In genomic region chr3:57288944-57289491, GRCm38 (mm10) we compare ENCODE assay signal across 10 mouse cellular contexts. TPM values are rescaled to one million over a fixed set of nuclear protein-coding genes. Genes with fewer than 3 reads are reported as not detected.
DNase-seq lines count a peak whose midpoint lies in the region; ATAC-seq and TF ChIP-seq lines count a peak whose summit lies in the region.
"Had no signal": no experiment of that assay in that cellular context is flagged by ENCODE, and none has a peak within 500 bp of the region (broad histone marks: within the 10 kb centered on the region; RNA-seq: fewer than 3 reads in every experiment).

No protein-coding gene starts in this region.

- H3K36me3 ChIP-seq in lung, embryonic 15.5 days = no peaks in the 10 kb centered on the region
- H3K36me3 ChIP-seq in embryonic facial prominence, embryonic 14.5 days (ENCODE audit: control insufficient read depth, insufficient read depth, low read length) = no peaks in the 10 kb centered on the region
- no peaks in the 10 kb centered on the region for H3K36me3 ChIP-seq in limb, embryonic 14.5 days (ENCODE audit: control insufficient read depth, insufficient read depth, low read length)

- peaks cover 6% of the 10 kb centered on the region; the same call in 1 of the 2 replicates for H3K4me1 ChIP-seq in lung, embryonic 15.5 days
- peaks cover 5% of the 10 kb centered on the region; the same call in 1 of the 2 replicates for H3K4me1 ChIP-seq in embryonic facial prominence, embryonic 14.5 days (ENCODE audit: control insufficient read depth, insufficient read depth, low read length)
- H3K4me1 ChIP-seq in limb, embryonic 14.5 days (ENCODE audit: control insufficient read depth, insufficient read depth, low read length) = peaks cover 11% of the 10 kb centered on the region; the same call in 1 of the 2 replicates

- ATAC-seq in lung, embryonic 15.5 days (ENCODE audit: borderline replicate concordance, extremely low read depth, low FRiP score, low TSS enrichment) = no peak
- no peak for ATAC-seq in embryonic facial prominence, embryonic 14.5 days (ENCODE audit: low read depth)
- ATAC-seq in limb, embryonic 14.5 days (ENCODE audit: low FRiP score, low read depth) = no peak
- no peak for ATAC-seq in granulocyte monocyte progenitor cell, adult 5-6 weeks (replicated peaks; ENCODE audit: poor library complexity, severe bottlenecking)

- peak overlapping the region; percentile 52 for H3K27ac ChIP-seq in lung, embryonic 15.5 days
- peak overlapping the region; percentile 3; the same call in 1 of the 2 replicates for H3K27ac ChIP-seq in embryonic facial prominence, embryonic 14.5 days (replicated peaks; ENCODE audit: low read depth, low read length)
- 0 out of 2 replicates have a peak overlapping the region, but pooled peaks have one; percentile 9 for H3K27ac ChIP-seq in limb, embryonic 14.5 days (replicated peaks; ENCODE audit: low read depth, low read length)

- H3K4me2 ChIP-seq in lung, embryonic 15.5 days = no peak overlapping the region
- H3K4me2 ChIP-seq in embryonic facial prominence, embryonic 14.5 days (ENCODE audit: low read depth, low read length) = no peak overlapping the region
- no peak overlapping the region for H3K4me2 ChIP-seq in limb, embryonic 14.5 days (replicated peaks; ENCODE audit: low read depth, low read length, severe bottlenecking)

- no peak for TF ChIP-seq POLR2A in limb, embryonic 14.5 days (IDR thresholded peaks at IDR 0.05; ENCODE audit: borderline replicate concordance, extremely low read depth, insufficient read depth, insufficient read length)

- H3K9me3 ChIP-seq in lung, embryonic 15.5 days = no peaks in the 10 kb centered on the region
- no peaks in the 10 kb centered on the region for H3K9me3 ChIP-seq in embryonic facial prominence, embryonic 14.5 days (ENCODE audit: control insufficient read depth, low read length)
- no peaks in the 10 kb centered on the region for H3K9me3 ChIP-seq in limb, embryonic 14.5 days (ENCODE audit: control insufficient read depth, low read length)

- WGBS in lung, embryonic 15.5 days = 57% methylated on average over 1 of the region's 1 CpGs
- 57% methylated on average over 1 of the region's 1 CpGs for WGBS in embryonic facial prominence, embryonic 14.5 days
- 79% methylated on average over 1 of the region's 1 CpGs for WGBS in limb, embryonic 14.5 days

- intact Hi-C loops in heart, postnatal 14 days (cut with DNase I) = no loop called here

- H3K27me3 ChIP-seq in lung, embryonic 15.5 days = no peaks in the 10 kb centered on the region
- no peaks in the 10 kb centered on the region for H3K27me3 ChIP-seq in embryonic facial prominence, embryonic 14.5 days (replicated peaks; ENCODE audit: control insufficient read depth, insufficient read depth, low read length)
- H3K27me3 ChIP-seq in limb, embryonic 14.5 days (ENCODE audit: control insufficient read depth, insufficient read depth, low read length) = no peaks in the 10 kb centered on the region
- H3K27me3 ChIP-seq: megakaryocyte, embryonic 14.5 days had no signal

- H3K9ac ChIP-seq in lung, embryonic 15.5 days = no peak overlapping the region
- no peak overlapping the region for H3K9ac ChIP-seq in embryonic facial prominence, embryonic 14.5 days (ENCODE audit: low read depth, low read length)
- H3K9ac ChIP-seq in limb, embryonic 14.5 days (ENCODE audit: low read depth, low read length, severe bottlenecking) = no peak overlapping the region

- H3K4me3 ChIP-seq in lung, embryonic 15.5 days = no peak overlapping the region
- no peak overlapping the region for H3K4me3 ChIP-seq in embryonic facial prominence, embryonic 14.5 days (ENCODE audit: low read depth, low read length)
- no peak overlapping the region for H3K4me3 ChIP-seq in limb, embryonic 14.5 days (replicated peaks; ENCODE audit: low read length)
- H3K4me3 ChIP-seq: megakaryocyte, embryonic 14.5 days had no signal

- DNase-seq in heart, adult 9 months (ENCODE audit: low spot score in 2 of 2) = peak; percentile 23 to 36
- no peak for DNase-seq in heart, postnatal 14 days
- no peak for DNase-seq in lung, postnatal 4 days
- DNase-seq in embryonic facial prominence, embryonic 14.5 days (ENCODE audit: low spot score) = peak; percentile 9
- DNase-seq in limb, embryonic 14.5 days (ENCODE audit: low spot score) = no peak
- no peak for DNase-seq in gastrocnemius, postnatal 25 days
- DNase-seq: cerebellum, adult 9-11 months had no signal

RNA-seq across cellular contexts. Expression of gene Tm4sf1, which starts 12.8 kb away (rescaled TPM):
- 100 to 1,000 TPM in 1 of 2 experiments, 10 to 100 TPM in 1; 93.6 to 121 TPM for total RNA-seq in heart, postnatal 14 days (2021)
- 96.9 and 100.0 TPM in 2 replicates for polyA plus RNA-seq in lung, embryonic 15.5 days (2015; fragmentation: Nextera tagmentation; extraction: Ambion mirVana)
- polyA plus RNA-seq in embryonic facial prominence, embryonic 14.5 days (2014; fragmentation: Nextera tagmentation; extraction: Ambion mirVana) = 93.8 and 94.9 TPM in 2 replicates
- 57.8 and 66.8 TPM in 2 replicates for polyA plus RNA-seq in limb, embryonic 14.5 days (2012; rRNA removed)
- 96.0 and 98.4 TPM in 2 replicates for polyA plus RNA-seq in limb, embryonic 14.5 days (2014; fragmentation: Nextera tagmentation; extraction: Ambion mirVana)
- total RNA-seq in gastrocnemius, postnatal 25 days (2021) = 10 to 100 TPM; 20.5 to 22.9 TPM
- not detected in 2 replicates for total RNA-seq in granulocyte monocyte progenitor cell, adult 5-6 weeks (2014; fragmentation: Nextera tagmentation)
- total RNA-seq in granulocyte monocyte progenitor cell, adult 5-6 weeks (2017) = not detected in 2 replicates

Comparison
In these comparisons a context has a peak if more than half of its experiments do, and no peak if none do; other contexts are left out.
1. DNase-seq: peak in heart, adult 9 months (2 of 2) and embryonic facial prominence, embryonic 14.5 days (single experiment); none in heart, postnatal 14 days (0 of 2), lung, postnatal 4 days (0 of 2), limb, embryonic 14.5 days (single experiment) and gastrocnemius, postnatal 25 days (single experiment).
2. RNA of gene Tm4sf1, which starts 12.8 kb away (total RNA-seq): 93.6 to 121 TPM in heart, postnatal 14 days and 20.5 to 22.9 TPM in gastrocnemius, postnatal 25 days; not detected in granulocyte monocyte progenitor cell, adult 5-6 weeks; every median in the first group is over 10 times any median in the second.
3. Peak in every context shown above with its lines, with median percentiles within 50 percentile points of each other: H3K27ac ChIP-seq.